Mouse (Mus musculus) intestine, embryonic 15.5 days (tissue): ENCODE results near the gene Mccc1. TPM values are rescaled to one million over a fixed set of nuclear protein-coding genes. Genes with fewer than 3 reads are reported as not detected.

ENCODE experiments used
- ATAC-seq: fragments of 200-750 bp; cut with Nextera tagmentation; 2 replicates; pipeline ENCODE4 v1.8.0; 2017; ENCODE audit warnings: moderate TSS enrichment, moderate library complexity
- H3K27ac ChIP-seq: fragments of 300-500 bp; sonication (generic); 2 replicates; pipeline ENCODE4 v1.5.1; 2015; ENCODE audit warnings: mild to moderate bottlenecking, inconsistent platforms
- H3K27me3 ChIP-seq: fragments of 300-500 bp; sonication (generic); replicated peaks from 2 replicates; pipeline ENCODE4 v1.6.1; 2015; ENCODE audit warnings: inconsistent platforms
- H3K36me3 ChIP-seq: fragments of 300-500 bp; sonication (generic); 2 replicates; pipeline ENCODE4 v1.6.1; 2015; ENCODE audit warnings: inconsistent platforms
- H3K4me1 ChIP-seq: fragments of 300-500 bp; sonication (generic); replicated peaks from 2 replicates; pipeline ENCODE4 v1.6.1; 2015; ENCODE audit warnings: inconsistent platforms
- H3K4me2 ChIP-seq: fragments of 300-500 bp; sonication (generic); replicated peaks from 2 replicates; pipeline ENCODE4 v1.6.1; 2015; ENCODE audit warnings: mild to moderate bottlenecking, inconsistent platforms
- H3K4me3 ChIP-seq: fragments of 300-500 bp; sonication (generic); replicated peaks from 2 replicates; pipeline ENCODE4 v1.5.1; 2015; ENCODE audit warnings: inconsistent platforms
- H3K9ac ChIP-seq: fragments of 300-500 bp; sonication (generic); 2 replicates; pipeline ENCODE4 v1.6.1; 2015; ENCODE audit warnings: inconsistent platforms
- H3K9me3 ChIP-seq: fragments of 300-500 bp; sonication (generic); 2 replicates; pipeline ENCODE4 v1.6.1; 2016; ENCODE audit warnings: inconsistent platforms
- WGBS: fragments of 180-500 bp; shearing (Covaris S2); methylation state at CpG from one replicate; pipeline ENCODE4 v1.1.7; 2015; 5-methylcytosine and 5-hydroxymethylcytosine counted together
- polyA plus RNA-seq: library from polyadenylated mRNA; unstranded; fragments of >200 nt; fragmentation: Nextera tagmentation; extraction: Ambion mirVana; gene quantifications from 2 replicates; pipeline ENCODE4 v1.2.1, GENCODE M21; 2015

Mccc1 gene
- polyA plus RNA-seq, 1 experiment from 2014 or later, result 32.1 TPM

- Histone ChIP-seq H3K9ac (no peak overlapping the region), H3K4me2 (no peak overlapping the region), H3K9me3 (no peaks in the 10 kb centered on the region), H3K4me1 (no peaks in the 10 kb centered on the region), H3K4me3 (no peak overlapping the region), H3K36me3 (no peaks in the 10 kb centered on the region; the same call in 1 of the 2 replicates), H3K27me3 (no peaks in the 10 kb centered on the region), H3K27ac (no peak overlapping the region)
- ATAC-seq, result no peak
- WGBS, result 93% methylated on average over 4 of the region's 4 CpGs
Observed at GRCm38 (mm10) chr3:35963401-35963800, 37.1 kb downstream of the Mccc1 start.

- no peaks in the 10 kb centered on the region for H3K9me3 ChIP-seq
- no peak overlapping the region for H3K4me2 ChIP-seq
- H3K4me1 ChIP-seq, result no peaks in the 10 kb centered on the region
- H3K27me3 ChIP-seq, result no peaks in the 10 kb centered on the region
- no peak overlapping the region for H3K9ac ChIP-seq
- H3K36me3 ChIP-seq, result no peaks in the 10 kb centered on the region; the same call in 1 of the 2 replicates
- ATAC-seq, result no peak
- 89% methylated on average over 5 of the region's 5 CpGs for WGBS
- H3K27ac ChIP-seq, result no peak overlapping the region
- H3K4me3 ChIP-seq, result no peak overlapping the region
Observed at GRCm38 (mm10) chr3:35962967-35963366, 37.5 kb downstream of the Mccc1 start.

GRCm38 (mm10) chr3:35957230-35957629 lies 43.2 kb downstream of the Mccc1 start:
- Histone ChIP-seq H3K27ac (no peak overlapping the region), H3K4me3 (no peak overlapping the region), H3K4me1 (no peaks in the 10 kb centered on the region), H3K9ac (no peak overlapping the region), H3K36me3 (no peaks in the 10 kb centered on the region), H3K27me3 (no peaks in the 10 kb centered on the region), H3K9me3 (no peaks in the 10 kb centered on the region), H3K4me2 (no peak overlapping the region)
- no peak for ATAC-seq
- 95% methylated on average over 3 of the region's 3 CpGs for WGBS

GRCm38 (mm10) chr3:35954901-35955575 lies 45.4 kb downstream of the Mccc1 start:
- Histone ChIP-seq H3K27ac (no peak overlapping the region), H3K9ac (no peak overlapping the region)
- 93% methylated on average over 11 of the region's 11 CpGs for WGBS

GRCm38 (mm10) chr3:35953816-35954215 lies 46.7 kb downstream of the Mccc1 start:
- ATAC-seq, result no peak
- Histone ChIP-seq H3K36me3 (no peaks in the 10 kb centered on the region), H3K4me3 (no peak overlapping the region), H3K4me1 (no peaks in the 10 kb centered on the region), H3K27me3 (no peaks in the 10 kb centered on the region), H3K27ac (no peak overlapping the region), H3K9me3 (no peaks in the 10 kb centered on the region), H3K4me2 (no peak overlapping the region), H3K9ac (no peak overlapping the region)
- WGBS, result 80% methylated on average over 6 of the region's 6 CpGs

More at GRCm38 (mm10) chr3:35954901-35955575, 45.4 kb downstream of the Mccc1 start:
- ATAC-seq, result no peak
- Histone ChIP-seq H3K4me2 (no peak overlapping the region), H3K9me3 (no peaks in the 10 kb centered on the region), H3K36me3 (no peaks in the 10 kb centered on the region), H3K27me3 (no peaks in the 10 kb centered on the region), H3K4me3 (no peak overlapping the region), H3K4me1 (no peaks in the 10 kb centered on the region)

- ATAC-seq, result no peak
- H3K36me3 ChIP-seq, result no peaks in the 10 kb centered on the region
- H3K4me1 ChIP-seq, result no peaks in the 10 kb centered on the region
- H3K27me3 ChIP-seq, result no peaks in the 10 kb centered on the region
- H3K9ac ChIP-seq, result no peak overlapping the region
- no peak overlapping the region for H3K4me3 ChIP-seq
- no peak overlapping the region for H3K4me2 ChIP-seq
- H3K9me3 ChIP-seq, result no peaks in the 10 kb centered on the region
- no peak overlapping the region for H3K27ac ChIP-seq
- WGBS, result 48% methylated on average over 1 of the region's 1 CpGs
Observed at GRCm38 (mm10) chr3:35953184-35953583, 47.3 kb downstream of the Mccc1 start.

GRCm38 (mm10) chr3:35948197-35948596 lies 52.3 kb downstream of the Mccc1 start:
- Histone ChIP-seq H3K9me3 (no peaks in the 10 kb centered on the region), H3K9ac (no peak overlapping the region), H3K27me3 (no peaks in the 10 kb centered on the region), H3K36me3 (no peaks in the 10 kb centered on the region), H3K27ac (no peak overlapping the region), H3K4me3 (no peak overlapping the region), H3K4me1 (no peaks in the 10 kb centered on the region), H3K4me2 (no peak overlapping the region)
- ATAC-seq, result no peak
- 92% methylated on average over 7 of the region's 7 CpGs for WGBS

GRCm38 (mm10) chr3:35940520-35941135 lies 59.9 kb downstream of the Mccc1 start:
- WGBS, result 80% methylated on average over 4 of the region's 4 CpGs
- no peak overlapping the region for H3K27ac ChIP-seq
- H3K36me3 ChIP-seq, result peaks cover 10% of the 10 kb centered on the region; the same call in 1 of the 2 replicates
- H3K4me2 ChIP-seq, result no peak overlapping the region
- H3K9ac ChIP-seq, result no peak overlapping the region
- ATAC-seq, result no peak
- no peaks in the 10 kb centered on the region for H3K4me1 ChIP-seq
- no peak overlapping the region for H3K4me3 ChIP-seq
- H3K27me3 ChIP-seq, result no peaks in the 10 kb centered on the region
- no peaks in the 10 kb centered on the region for H3K9me3 ChIP-seq

GRCm38 (mm10) chr3:35940047-35940446 lies 60.4 kb downstream of the Mccc1 start:
- H3K9me3 ChIP-seq, result no peaks in the 10 kb centered on the region
- H3K4me1 ChIP-seq, result no peaks in the 10 kb centered on the region
- H3K36me3 ChIP-seq, result peaks cover 10% of the 10 kb centered on the region; the same call in 1 of the 2 replicates
- H3K27ac ChIP-seq, result no peak overlapping the region
- no peak overlapping the region for H3K9ac ChIP-seq
- H3K27me3 ChIP-seq, result no peaks in the 10 kb centered on the region
- no peak overlapping the region for H3K4me3 ChIP-seq
- ATAC-seq, result no peak
- no peak overlapping the region for H3K4me2 ChIP-seq
- WGBS, result 44% methylated on average over 2 of the region's 2 CpGs

GRCm38 (mm10) chr3:35937345-35937744 lies 63.1 kb downstream of the Mccc1 start, which contains the start of gene Dcun1d1:
Gene Dcun1d1, minus strand, starts transcription at chr3:35937445.
- Histone ChIP-seq H3K36me3 (peaks cover 10% of the 10 kb centered on the region; the same call in 1 of the 2 replicates), H3K27me3 (no peaks in the 10 kb centered on the region), H3K27ac (no peak within 1 kb of the TSS), H3K9ac (no peak within 1 kb of the TSS), H3K4me2 (no peak within 1 kb of the TSS), H3K4me3 (no peak within 1 kb of the TSS), H3K9me3 (no peaks in the 10 kb centered on the region), H3K4me1 (peaks cover 5% of the 10 kb centered on the region; the same call in 1 of the 2 replicates)
- WGBS, result 91% methylated on average over 6 of the region's 6 CpGs
- ATAC-seq, result no peak

GRCm38 (mm10) chr3:35933405-35933777 lies 67.1 kb downstream of the Mccc1 start:
- H3K9ac ChIP-seq, result peak overlapping the region; percentile 99
- ATAC-seq, result peak; percentile 48
- H3K27me3 ChIP-seq, result no peaks in the 10 kb centered on the region
- H3K4me2 ChIP-seq, result peak overlapping the region; percentile 83
- under 1% methylated on average over 14 of the region's 14 CpGs for WGBS
- H3K9me3 ChIP-seq, result no peaks in the 10 kb centered on the region
- peak overlapping the region; percentile 95 for H3K27ac ChIP-seq
- H3K36me3 ChIP-seq, result peaks cover 3% of the 10 kb centered on the region; the same call in 1 of the 2 replicates
- H3K4me3 ChIP-seq, result peak overlapping the region; percentile 98
- H3K4me1 ChIP-seq, result peaks cover 12% of the 10 kb centered on the region

- peak; percentile 93 for ATAC-seq
- Histone ChIP-seq H3K27ac (peak overlapping the region; percentile 95), H3K4me1 (peaks cover 12% of the 10 kb centered on the region), H3K9ac (peak overlapping the region; percentile 99), H3K36me3 (peaks cover 2% of the 10 kb centered on the region; the same call in 1 of the 2 replicates), H3K4me3 (peak overlapping the region; percentile 98), H3K4me2 (peak overlapping the region; percentile 83), H3K9me3 (no peaks in the 10 kb centered on the region), H3K27me3 (no peaks in the 10 kb centered on the region)
- under 1% methylated on average over 37 of the region's 73 CpGs for WGBS
Observed at GRCm38 (mm10) chr3:35932735-35933404, 67.6 kb downstream of the Mccc1 start.
